Mouse (Mus musculus) limb, embryonic 15.5 days (tissue): Measurements from ENCODE around the gene H2-Q4. TPM values are rescaled to one million over a fixed set of nuclear protein-coding genes. Genes with fewer than 3 reads are reported as not detected.
"Not testable (repeated sequence)": the region's sequence is repeated elsewhere in the genome, so short reads cannot be mapped to it uniquely, and the experiment has no call there.

ENCODE experiments used
- ATAC-seq: fragments of 200-750 bp; cut with Nextera tagmentation; 2 replicates; pipeline ENCODE4 v1.8.0; 2017; ENCODE audit warnings: low read depth, moderate TSS enrichment; ENCODE audit not compliant: insufficient number of reproducible peaks, low FRiP score, low TSS enrichment
- H3K27ac ChIP-seq: fragments of 300-500 bp; sonication (generic); 2 replicates; pipeline ENCODE4 v1.5.1; 2015; ENCODE audit warnings: moderate library complexity, mild to moderate bottlenecking, inconsistent platforms
- H3K27me3 ChIP-seq: fragments of 300-500 bp; sonication (generic); 2 replicates; pipeline ENCODE4 v1.6.1; 2015; ENCODE audit warnings: inconsistent platforms
- H3K36me3 ChIP-seq: fragments of 300-500 bp; sonication (generic); 2 replicates; pipeline ENCODE4 v1.6.1; 2015; ENCODE audit warnings: inconsistent platforms
- H3K4me1 ChIP-seq: fragments of 300-500 bp; sonication (generic); 2 replicates; pipeline ENCODE4 v1.6.1; 2015; ENCODE audit warnings: inconsistent platforms
- H3K4me2 ChIP-seq: fragments of 300-500 bp; sonication (generic); 2 replicates; pipeline ENCODE4 v1.6.1; 2015; ENCODE audit warnings: mild to moderate bottlenecking, inconsistent platforms
- H3K4me3 ChIP-seq: fragments of 300-500 bp; sonication (generic); 2 replicates; pipeline ENCODE4 v1.5.1; 2015; ENCODE audit warnings: mild to moderate bottlenecking, inconsistent platforms
- H3K9ac ChIP-seq: fragments of 300-500 bp; sonication (generic); 2 replicates; pipeline ENCODE4 v1.6.1; 2015; ENCODE audit warnings: inconsistent platforms
- H3K9me3 ChIP-seq: fragments of 300-500 bp; sonication (generic); 2 replicates; pipeline ENCODE4 v1.6.1; 2016; ENCODE audit warnings: inconsistent platforms
- WGBS: fragments of 180-500 bp; shearing (Covaris S2); methylation state at CpG from one replicate; pipeline ENCODE4 v1.1.7; 2015; 5-methylcytosine and 5-hydroxymethylcytosine counted together
- polyA plus RNA-seq: library from polyadenylated mRNA; unstranded; fragments of >200 nt; fragmentation: Nextera tagmentation; extraction: Ambion mirVana; gene quantifications from 2 replicates; pipeline ENCODE4 v1.2.1, GENCODE M21; 2015

H2-Q4 gene
- 3.2 and 4.3 TPM in 2 replicates for polyA plus RNA-seq

- no peaks in the 10 kb centered on the region for H3K36me3 ChIP-seq
- WGBS: 0% methylated on average over 16 of the region's 16 CpGs
- H3K27me3 ChIP-seq: no peaks in the 10 kb centered on the region; the same call in 1 of the 2 replicates
- H3K4me3 ChIP-seq: peak within 1 kb of the TSS; percentile 62
- peak within 1 kb of the TSS; percentile 54 for H3K9ac ChIP-seq
- peak; percentile 82 for ATAC-seq
- peaks cover 8% of the 10 kb centered on the region; the same call in 1 of the 2 replicates for H3K4me1 ChIP-seq
- no peaks in the 10 kb centered on the region for H3K9me3 ChIP-seq
- H3K4me2 ChIP-seq: peak within 1 kb of the TSS; percentile 98
- no peak within 1 kb of the TSS for H3K27ac ChIP-seq
Observed at GRCm38 (mm10) chr17:35379369-35379728, at the start of gene H2-Q4. Gene H2-Q4 (plus strand): TSS chr17:35379617.

- not testable (repeated sequence) for H3K27ac ChIP-seq, H3K4me1 ChIP-seq, ATAC-seq, H3K27me3 ChIP-seq, H3K9me3 ChIP-seq, H3K4me2 ChIP-seq, H3K4me3 ChIP-seq, H3K9ac ChIP-seq, H3K36me3 ChIP-seq
- 56% methylated on average over 3 of the region's 3 CpGs for WGBS
Observed at GRCm38 (mm10) chr17:35329714-35330113, 49.7 kb upstream of the H2-Q4 start.

- H3K27me3 ChIP-seq, H3K4me1 ChIP-seq, H3K36me3 ChIP-seq, H3K4me2 ChIP-seq, ATAC-seq, H3K4me3 ChIP-seq, H3K27ac ChIP-seq, H3K9me3 ChIP-seq, H3K9ac ChIP-seq: not testable (repeated sequence)
- 55% methylated on average over 6 of the region's 6 CpGs for WGBS
Observed at GRCm38 (mm10) chr17:35331546-35331945, 47.9 kb upstream of the H2-Q4 start.

GRCm38 (mm10) chr17:35342071-35342671 lies 37.2 kb upstream of the H2-Q4 start, which contains the start of gene H2-Q2:
Gene H2-Q2 (plus strand): TSS chr17:35342242.
- H3K27ac ChIP-seq: no peak within 1 kb of the TSS
- peak within 1 kb of the TSS; percentile 39 for H3K4me3 ChIP-seq
- H3K36me3 ChIP-seq: no peaks in the 10 kb centered on the region
- H3K9ac ChIP-seq: no peak within 1 kb of the TSS
- H3K9me3 ChIP-seq: no peaks in the 10 kb centered on the region
- H3K4me1 ChIP-seq: peaks cover 12% of the 10 kb centered on the region
- peaks cover 49% of the 10 kb centered on the region for H3K27me3 ChIP-seq
- H3K4me2 ChIP-seq: peak within 1 kb of the TSS; percentile 68
- 1% methylated on average over 39 of the region's 40 CpGs for WGBS
- ATAC-seq: no peak

GRCm38 (mm10) chr17:35342711-35343476 lies 36.5 kb upstream of the H2-Q4 start:
- Histone ChIP-seq H3K4me1 (peaks cover 12% of the 10 kb centered on the region), H3K4me3 (peak overlapping the region; percentile 39), H3K4me2 (peak overlapping the region; percentile 68), H3K27ac (no peak overlapping the region), H3K36me3 (no peaks in the 10 kb centered on the region), H3K9ac (no peak overlapping the region), H3K9me3 (no peaks in the 10 kb centered on the region), H3K27me3 (peaks cover 49% of the 10 kb centered on the region)
- WGBS: 1% methylated on average over 46 of the region's 46 CpGs
- no peak for ATAC-seq

GRCm38 (mm10) chr17:35347659-35348058 lies 31.8 kb upstream of the H2-Q4 start:
- not testable (repeated sequence) for H3K36me3 ChIP-seq, ATAC-seq

GRCm38 (mm10) chr17:35353275-35353674 lies 26.1 kb upstream of the H2-Q4 start:
- H3K4me3 ChIP-seq, H3K27ac ChIP-seq, H3K27me3 ChIP-seq, ATAC-seq, H3K4me2 ChIP-seq, H3K36me3 ChIP-seq, H3K4me1 ChIP-seq, H3K9ac ChIP-seq, H3K9me3 ChIP-seq: not testable (repeated sequence)
- WGBS: 57% methylated on average over 6 of the region's 6 CpGs

More at GRCm38 (mm10) chr17:35347659-35348058, 31.8 kb upstream of the H2-Q4 start:
- H3K27ac ChIP-seq, H3K4me1 ChIP-seq, H3K9ac ChIP-seq, H3K4me3 ChIP-seq, H3K4me2 ChIP-seq, H3K9me3 ChIP-seq: not testable (repeated sequence)
- peaks cover 31% of the 10 kb centered on the region for H3K27me3 ChIP-seq

GRCm38 (mm10) chr17:35354071-35354470 lies 25.3 kb upstream of the H2-Q4 start:
- Histone ChIP-seq H3K27ac (no peak overlapping the region), H3K27me3 (peaks cover 13% of the 10 kb centered on the region), H3K4me3 (no peak overlapping the region), H3K9me3 (no peaks in the 10 kb centered on the region), H3K4me1 (peaks cover 4% of the 10 kb centered on the region), H3K4me2 (no peak overlapping the region), H3K9ac (no peak overlapping the region), H3K36me3 (no peaks in the 10 kb centered on the region)
- no peak for ATAC-seq
- 69% methylated on average over 2 of the region's 2 CpGs for WGBS

GRCm38 (mm10) chr17:35357086-35357485 lies 22.3 kb upstream of the H2-Q4 start:
- Histone ChIP-seq H3K4me1 (peaks cover 11% of the 10 kb centered on the region), H3K4me3 (no peak overlapping the region), H3K27me3 (peaks cover 18% of the 10 kb centered on the region), H3K36me3 (no peaks in the 10 kb centered on the region), H3K9ac (no peak overlapping the region), H3K27ac (no peak overlapping the region), H3K9me3 (no peaks in the 10 kb centered on the region), H3K4me2 (no peak overlapping the region)
- ATAC-seq: no peak
- WGBS: 16% methylated on average over 1 of the region's 1 CpGs

GRCm38 (mm10) chr17:35358763-35359469 lies 20.5 kb upstream of the H2-Q4 start:
- H3K36me3 ChIP-seq: no peaks in the 10 kb centered on the region
- 12% methylated on average over 38 of the region's 38 CpGs for WGBS
- peak overlapping the region; percentile 35 for H3K4me3 ChIP-seq
- H3K27ac ChIP-seq: no peak overlapping the region
- ATAC-seq: no peak
- peak overlapping the region; percentile 54 for H3K4me2 ChIP-seq
- peaks cover 18% of the 10 kb centered on the region for H3K27me3 ChIP-seq
- H3K4me1 ChIP-seq: peaks cover 11% of the 10 kb centered on the region
- H3K9ac ChIP-seq: 0 out of 2 replicates have a peak overlapping the region, but pooled peaks have one; percentile 14
- H3K9me3 ChIP-seq: no peaks in the 10 kb centered on the region

- no peaks in the 10 kb centered on the region for H3K9me3 ChIP-seq
- 0 out of 2 replicates have a peak overlapping the region, but pooled peaks have one; percentile 14 for H3K9ac ChIP-seq
- H3K27me3 ChIP-seq: peaks cover 18% of the 10 kb centered on the region
- peak overlapping the region; percentile 54 for H3K4me2 ChIP-seq
- H3K4me3 ChIP-seq: peak overlapping the region; percentile 35
- WGBS: 22% methylated on average over 21 of the region's 21 CpGs
- H3K36me3 ChIP-seq: no peaks in the 10 kb centered on the region
- ATAC-seq: no peak
- peaks cover 11% of the 10 kb centered on the region for H3K4me1 ChIP-seq
- H3K27ac ChIP-seq: no peak overlapping the region
Observed at GRCm38 (mm10) chr17:35359470-35359862, 20.0 kb upstream of the H2-Q4 start.
